Mouse (Mus musculus) ES-E14 (cell line): ENCODE data around the gene Phgr1. TPM values are rescaled to one million over a fixed set of nuclear protein-coding genes. Genes with fewer than 3 reads are reported as not detected.

Experiments
- DNase-seq: peaks from one replicate; pipeline ENCODE4 v3.0.0-alpha.2; 2013; ENCODE audit warnings: low read depth, low spot score
- H3K27ac ChIP-seq: 2 replicates; pipeline ENCODE4 v1.5.1; 2012; ENCODE audit warnings: low read depth, mild to moderate bottlenecking, low read length, moderate library complexity, mixed read lengths; ENCODE audit not compliant: poor library complexity, insufficient read depth, severe bottlenecking
- H3K36me3 ChIP-seq: 2 replicates; pipeline ENCODE4 v1.6.1; 2012; ENCODE audit warnings: mild to moderate bottlenecking, low read length, moderate library complexity, mixed read lengths; ENCODE audit not compliant: control insufficient read depth, poor library complexity, insufficient read depth, severe bottlenecking
- H3K4me1 ChIP-seq, 2 experiments: fragments of 150-350 bp in 1 of 2; sonication (generic) in 1 of 2; 2 replicates each; pipeline ENCODE4 v1.6.1; 2012; ENCODE audit warnings: low read length in 2 of 2, mild to moderate bottlenecking in 1 of 2, mixed read lengths in 1 of 2; ENCODE audit not compliant: control insufficient read depth in 2 of 2, insufficient read depth in 2 of 2, poor library complexity in 1 of 2
- H3K4me3 ChIP-seq, 2 experiments: fragments of 150-350 bp in 1 of 2; sonication (generic) in 1 of 2; 2 replicates each; pipeline ENCODE4 v1.5.1; 2012; ENCODE audit warnings: low read length in 2 of 2, low read depth in 1 of 2, mild to moderate bottlenecking in 1 of 2, mixed read lengths in 1 of 2; ENCODE audit not compliant: insufficient read depth in 1 of 2, poor library complexity in 1 of 2, severe bottlenecking in 1 of 2
- H3K9ac ChIP-seq: 2 replicates; pipeline ENCODE4 v1.6.1; 2012; ENCODE audit warnings: low read depth, mild to moderate bottlenecking, low read length, mixed read lengths; ENCODE audit not compliant: poor library complexity, insufficient read depth, severe bottlenecking
- H3K9me3 ChIP-seq: fragments of 150-350 bp; sonication (generic); 2 replicates; pipeline ENCODE4 v1.6.1; 2012; ENCODE audit warnings: low read depth, mild to moderate bottlenecking, low read length; ENCODE audit not compliant: control insufficient read depth, insufficient read depth
- CHD2 ChIP-seq: IDR thresholded peaks from 2 replicates; pipeline ENCODE4 v1.6.1; 2014; ENCODE audit warnings: mild to moderate bottlenecking, low read depth, low read length, inconsistent platforms
- HCFC1 ChIP-seq: IDR thresholded peaks from 2 replicates; pipeline ENCODE4 v1.6.1; 2012; ENCODE audit warnings: low read length, inconsistent platforms, borderline replicate concordance; ENCODE audit not compliant: insufficient read depth
- MAFK ChIP-seq: IDR thresholded peaks from 2 replicates; pipeline ENCODE4 v1.6.1; 2014; ENCODE audit warnings: mild to moderate bottlenecking, low read depth, low read length, inconsistent platforms; ENCODE audit not compliant: insufficient read depth
- ZC3H11A ChIP-seq: IDR thresholded peaks from 2 replicates; pipeline ENCODE4 v1.6.1; 2012; ENCODE audit warnings: low read depth, mild to moderate bottlenecking, inconsistent platforms, low read length, borderline replicate concordance
- ZNF384 ChIP-seq: IDR thresholded peaks from 2 replicates; pipeline ENCODE4 v1.6.1; 2012; ENCODE audit warnings: low read depth, low read length, inconsistent platforms
- in situ Hi-C, 2 experiments: fragments of 600-800 bp; cut with MboI; formaldehyde crosslinking; loops; one replicate each; pipeline ENCODE4 v1.15.1; 2025; ENCODE audit warnings: low sequenced_read_pairs in 2 of 2, inconsistent platforms in 1 of 2; ENCODE audit not compliant: unreplicated experiment in 2 of 2
- total RNA-seq: library from RNA; depleted of rRNA; stranded (reverse); fragments of 300-350 nt; gene quantifications from 2 replicates; pipeline ENCODE4 v1.2.3, GENCODE M21; 2012

Phgr1 gene
- total RNA-seq, 1 experiment, result not detected

- Histone ChIP-seq H3K4me3 (no peak overlapping the region), H3K36me3 (no peaks in the 10 kb centered on the region), H3K9me3 (no peaks in the 10 kb centered on the region), H3K9ac (no peak overlapping the region), H3K4me1 (no peaks in the 10 kb centered on the region), H3K27ac (no peak overlapping the region)
- in situ Hi-C loops, result loop anchor here in 1 of 2 experiments (5.0 kb wide), 1 partner anchor 148 kb away; no protein-coding TSS in a partner anchor
- DNase-seq, result no peak
- TF ChIP-seq ZC3H11A (no peak), CHD2 (no peak), MAFK (no peak), ZNF384 (no peak), HCFC1 (no peak)
Measured at GRCm38 (mm10) chr2:118749341-118749884, 23.2 kb upstream of the Phgr1 start.

DNA sequence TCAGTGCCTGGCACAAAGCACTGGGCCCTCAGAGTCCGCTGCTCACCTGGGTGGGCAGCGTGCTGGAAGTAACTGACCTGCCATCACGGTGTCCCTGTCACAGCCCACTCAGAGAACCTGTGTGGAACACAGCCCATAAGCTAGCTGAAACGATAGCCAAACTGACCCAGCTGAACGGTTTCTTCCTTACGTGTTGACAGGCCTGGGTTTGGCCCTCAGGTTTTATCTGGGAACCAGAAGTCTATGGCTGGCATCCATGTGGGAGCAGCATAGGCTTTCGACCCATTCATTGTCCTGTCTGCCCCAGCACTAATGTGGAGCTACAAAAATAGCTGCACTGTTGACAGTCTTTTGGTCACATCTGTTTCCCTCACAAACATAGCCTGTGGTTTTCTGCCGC, 22.1 kb upstream of the Phgr1 start:
- in situ Hi-C loops, result no loop called here
- no peaks in the 10 kb centered on the region for H3K4me1 ChIP-seq
- DNase-seq, result no peak
- H3K27ac ChIP-seq, result no peak overlapping the region
- TF ChIP-seq ZNF384, result no peak
- no peak for TF ChIP-seq HCFC1
- TF ChIP-seq MAFK, result no peak
- TF ChIP-seq ZC3H11A, result no peak
- TF ChIP-seq CHD2, result no peak
- no peak overlapping the region for H3K9ac ChIP-seq
- H3K9me3 ChIP-seq, result no peaks in the 10 kb centered on the region
- H3K36me3 ChIP-seq, result no peaks in the 10 kb centered on the region
- no peak overlapping the region for H3K4me3 ChIP-seq

- DNase-seq, result no peak
- in situ Hi-C loops, result no loop called here
- H3K27ac ChIP-seq, result no peak overlapping the region
- no peaks in the 10 kb centered on the region for H3K4me1 ChIP-seq
- no peaks in the 10 kb centered on the region for H3K36me3 ChIP-seq
- H3K9ac ChIP-seq, result no peak overlapping the region
- no peaks in the 10 kb centered on the region for H3K9me3 ChIP-seq
- no peak for TF ChIP-seq CHD2
- no peak for TF ChIP-seq ZNF384
- TF ChIP-seq ZC3H11A, result no peak
- TF ChIP-seq HCFC1, result no peak
- TF ChIP-seq MAFK, result no peak
- no peak overlapping the region for H3K4me3 ChIP-seq
Measured at GRCm38 (mm10) chr2:118751896-118752791, 20.4 kb upstream of the Phgr1 start.

- Histone ChIP-seq H3K36me3 (no peaks in the 10 kb centered on the region), H3K4me3 (no peak overlapping the region), H3K4me1 (no peaks in the 10 kb centered on the region), H3K27ac (no peak overlapping the region), H3K9ac (no peak overlapping the region), H3K9me3 (no peaks in the 10 kb centered on the region)
- DNase-seq, result no peak
- in situ Hi-C loops, result no loop called here
- TF ChIP-seq HCFC1 (no peak), ZNF384 (no peak), MAFK (no peak), ZC3H11A (no peak), CHD2 (no peak)
Measured at GRCm38 (mm10) chr2:118752792-118753108, 19.8 kb upstream of the Phgr1 start.
